Mouse (Mus musculus) adrenal gland, adult 2 months (tissue): ENCODE measurements around the gene Six2. TPM values are rescaled to one million over a fixed set of nuclear protein-coding genes. Genes with fewer than 3 reads are reported as not detected.
A peak's percentile ranks its signal among the peaks of the same experiment; 100 is the strongest.

Experiments used
- DNase-seq: peaks from one replicate; pipeline ENCODE4 v3.0.0; 2021
- long read RNA-seq: library from polyadenylated mRNA; stranded (forward); transcript quantifications from one replicate; pipeline ENCODE4 v2.0.0, GENCODE M21; 2021
- polyA plus RNA-seq: library from polyadenylated mRNA; depleted of rRNA; stranded (reverse); fragments of >200 nt; gene quantifications from 2 replicates; pipeline ENCODE4 v1.2.3, GENCODE M21; 2012; rRNA removed
- total RNA-seq, 2 experiments: library from RNA; stranded (reverse); gene quantifications; 2 replicates each; pipeline ENCODE4 v1.2.3; 2021

The Six2 gene
- total RNA-seq (not detected), polyA plus RNA-seq (0.12 and 0.18 TPM in 2 replicates)
- long read RNA-seq = 0 reads

DNA sequence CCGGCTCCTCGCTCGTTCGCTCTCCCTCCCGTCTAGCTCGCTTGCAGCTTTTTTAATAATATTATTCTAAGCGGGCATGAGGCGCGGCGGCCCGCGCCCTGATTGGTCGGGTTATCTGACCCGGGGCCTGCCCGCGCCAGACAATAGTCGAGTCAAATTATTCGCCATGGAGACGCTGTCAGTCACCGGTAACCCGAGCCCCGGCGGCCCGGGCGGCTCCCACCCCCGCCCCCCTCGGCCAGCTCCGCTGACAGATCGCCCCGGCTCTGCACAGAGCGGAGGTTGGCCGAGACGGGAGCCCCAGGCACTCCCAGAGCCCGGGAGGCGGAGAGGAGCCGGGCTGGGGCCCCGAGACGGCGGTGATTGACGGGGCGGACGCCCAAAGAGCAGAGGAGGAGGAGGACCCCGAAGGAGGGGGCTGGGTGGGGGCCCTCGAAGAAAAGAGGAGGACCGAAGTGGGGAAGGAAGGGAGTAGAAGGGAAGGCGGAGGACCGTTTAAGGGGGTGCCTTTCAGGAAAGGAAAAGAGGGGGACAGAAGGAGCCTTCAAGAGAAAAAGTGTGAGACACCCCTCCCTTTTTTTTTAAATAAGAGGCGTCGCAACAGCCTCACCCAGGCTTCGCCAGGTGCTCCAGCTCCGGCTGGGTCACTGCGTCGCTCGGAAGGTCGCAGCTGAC, at the start of gene Six2:
Gene Six2 (minus strand): TSS at position 39 of the 675 bp plus-strand sequence.
- no peak for DNase-seq

DNA sequence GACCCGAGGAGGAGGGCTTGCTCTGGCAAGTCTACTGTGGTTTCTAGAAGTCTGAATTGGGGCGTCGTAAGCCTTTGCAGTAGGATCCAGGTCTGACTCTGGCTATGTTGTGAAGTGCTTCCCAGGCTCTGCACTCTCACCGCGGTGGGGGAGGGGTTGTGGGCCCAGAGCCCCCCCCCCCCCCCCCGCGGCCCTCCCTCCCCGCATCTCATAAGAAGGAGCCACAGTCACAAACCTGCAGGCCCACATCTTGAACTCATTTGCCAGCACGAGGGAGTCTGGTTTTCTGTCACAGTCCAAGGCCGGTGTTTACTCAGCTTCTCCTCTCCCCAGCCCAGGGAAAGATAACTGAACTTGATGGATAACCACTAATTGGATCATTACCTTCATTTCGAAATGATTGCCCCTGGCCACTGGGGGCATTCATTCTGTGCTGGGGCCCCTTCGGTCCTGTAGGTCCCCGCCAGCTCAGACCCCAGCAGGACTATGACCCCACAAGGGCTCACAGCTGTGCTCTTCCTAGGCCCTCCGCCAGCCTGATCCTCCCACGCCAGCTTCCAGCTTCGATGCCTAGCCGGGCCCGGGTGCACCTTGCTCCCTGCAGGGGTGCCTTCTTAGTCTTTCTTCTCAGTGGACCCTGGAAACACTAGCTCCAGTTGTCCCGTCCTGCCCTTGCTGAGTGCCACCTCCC, 49.2 kb upstream of the Six2 start:
- DNase-seq = no peak

DNA sequence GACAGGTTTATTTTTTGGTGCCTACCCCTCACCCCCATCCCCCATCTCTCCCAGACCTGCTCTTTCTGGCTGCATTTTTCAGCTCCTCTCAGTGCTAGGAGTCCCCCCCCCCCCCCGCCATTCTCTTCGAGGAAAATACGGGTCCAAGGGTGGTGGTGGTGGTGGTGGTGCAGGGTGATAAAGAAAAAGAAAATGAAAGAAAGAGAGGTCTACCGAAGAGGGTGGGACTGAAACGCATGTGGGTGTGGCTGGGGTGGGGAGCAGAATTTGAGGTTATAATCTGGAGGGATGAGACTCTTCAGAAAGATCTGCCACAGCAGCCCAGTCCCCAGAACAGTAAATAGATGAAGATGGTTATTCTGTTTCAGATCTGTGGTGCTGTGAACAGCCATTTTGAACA, 43.3 kb upstream of the Six2 start:
- no peak for DNase-seq

DNA sequence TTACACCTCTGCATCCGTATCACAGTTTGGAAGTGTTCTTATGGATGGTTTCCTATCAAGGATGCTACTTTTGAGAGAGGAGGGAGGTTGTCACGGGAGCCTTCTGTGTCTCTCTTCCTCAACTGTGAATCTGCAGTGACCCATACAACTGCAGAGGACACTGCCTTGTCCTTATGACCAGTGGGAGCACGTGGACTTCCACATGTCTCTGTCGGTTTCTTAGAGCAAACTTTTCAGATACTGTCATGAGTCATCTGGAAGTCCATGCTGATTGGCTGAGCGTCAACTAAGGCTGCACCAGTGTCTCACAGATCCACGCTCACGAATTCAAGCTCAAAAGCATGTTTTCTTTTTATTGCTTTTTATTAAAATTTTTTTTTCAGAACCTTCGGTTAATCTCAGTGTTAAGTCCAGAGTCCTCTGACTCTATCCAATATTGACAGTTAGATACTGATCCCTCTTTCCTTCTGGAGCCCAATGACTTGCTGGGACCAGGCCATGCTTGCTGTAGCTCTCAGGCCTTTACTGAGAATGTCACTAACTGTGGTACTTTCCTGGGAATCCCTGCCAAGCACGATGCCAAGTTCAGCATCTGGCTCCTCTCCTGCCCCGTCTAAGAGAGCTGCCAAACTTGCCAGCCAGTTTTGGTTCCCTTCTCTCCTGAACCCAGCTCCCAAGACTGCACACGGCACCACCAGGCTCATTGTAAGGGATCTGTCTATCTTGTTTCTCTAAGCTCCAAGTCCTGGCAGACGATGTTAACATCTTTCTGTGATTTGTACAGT, 42.3 kb upstream of the Six2 start:
- DNase-seq = peak; percentile 10

DNA sequence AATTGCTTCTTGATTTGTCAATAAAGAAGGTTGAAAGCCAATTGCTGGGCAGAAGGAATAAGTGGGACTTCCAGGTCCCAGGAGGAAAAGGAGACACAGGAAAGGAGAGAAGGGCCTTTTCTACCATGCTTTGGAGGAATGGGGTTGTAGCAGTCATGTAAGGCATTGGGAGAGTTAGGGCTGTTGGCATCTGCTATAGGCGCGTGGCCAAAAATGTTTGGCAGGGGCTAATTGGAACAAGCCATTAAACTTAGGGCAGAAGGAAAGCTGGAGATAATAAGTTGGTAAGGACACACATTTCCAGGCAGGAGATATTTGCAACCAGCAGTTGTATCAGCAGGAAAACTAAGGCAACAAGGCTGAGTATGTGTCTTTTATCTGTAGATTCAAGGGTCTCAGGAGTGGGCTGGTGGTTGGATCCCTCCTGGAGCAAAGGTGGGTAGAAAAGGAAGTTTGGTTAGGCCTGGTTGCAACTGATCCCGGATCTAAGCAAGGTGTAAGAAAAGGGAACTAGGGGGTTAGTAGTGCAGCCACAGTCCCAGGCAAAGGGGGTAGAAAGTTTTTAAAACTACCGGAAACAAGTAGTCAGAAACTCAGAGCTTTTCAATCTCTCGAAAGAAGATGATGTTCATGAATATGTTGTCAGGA, 40.1 kb upstream of the Six2 start:
- no peak for DNase-seq

DNA sequence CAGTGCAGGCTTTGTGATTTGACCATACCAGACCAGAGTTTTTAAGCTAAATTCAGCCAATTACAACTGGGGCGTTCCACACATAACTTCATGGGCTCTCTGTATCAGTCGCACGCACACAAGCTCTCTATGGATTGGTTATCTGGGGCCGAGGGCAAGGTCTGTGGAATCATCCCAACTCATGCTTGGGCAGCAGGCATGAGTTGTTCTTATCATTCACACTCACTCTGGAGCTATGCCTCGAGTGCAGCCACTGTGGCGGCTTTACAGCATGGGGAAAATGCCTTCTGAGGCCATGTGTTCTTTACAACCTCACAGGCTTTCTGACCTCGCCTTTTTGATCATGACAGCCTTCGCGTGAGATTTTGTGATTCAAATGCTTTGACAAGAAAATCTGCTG, 37.9 kb upstream of the Six2 start:
- DNase-seq = no peak

DNA sequence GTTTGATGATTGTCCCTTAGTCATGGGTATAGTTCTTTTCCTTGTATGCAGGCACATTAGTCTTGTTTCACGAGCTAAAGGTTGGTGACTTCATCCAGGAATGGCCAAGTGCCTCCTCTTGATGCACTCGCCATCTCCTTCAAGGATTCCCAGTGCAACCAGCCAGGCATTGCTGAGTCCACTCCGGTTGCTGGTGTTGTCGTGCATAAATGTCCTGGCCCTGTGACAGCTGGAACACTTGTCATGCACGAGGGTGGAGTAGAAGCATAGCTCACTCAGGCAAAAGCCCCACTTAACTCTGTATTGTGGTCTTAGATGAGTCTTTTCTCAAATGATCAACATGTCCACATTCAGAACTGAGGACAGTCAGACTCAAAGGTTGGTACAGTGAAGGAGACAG, 35.1 kb upstream of the Six2 start:
- DNase-seq = no peak

DNA sequence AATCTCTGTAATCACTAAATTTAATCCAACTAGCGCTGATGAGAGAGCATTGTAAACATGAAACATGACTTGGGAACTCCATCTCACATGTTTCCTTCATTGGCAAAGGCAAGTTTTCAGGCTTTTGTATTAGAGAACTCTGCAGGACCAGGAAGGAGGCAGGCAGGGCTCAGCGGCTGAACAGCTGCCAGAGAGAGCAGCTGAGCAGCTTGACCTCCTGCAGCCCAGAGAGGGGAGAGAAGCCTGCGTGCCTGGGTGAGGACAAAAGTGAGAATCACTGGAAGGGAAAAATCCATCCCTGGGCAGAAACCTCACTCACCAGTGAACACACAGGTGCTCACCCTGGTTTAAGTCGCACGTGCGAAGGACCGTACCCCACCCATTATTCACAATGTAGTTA, 29.2 kb upstream of the Six2 start:
- DNase-seq = no peak

DNA sequence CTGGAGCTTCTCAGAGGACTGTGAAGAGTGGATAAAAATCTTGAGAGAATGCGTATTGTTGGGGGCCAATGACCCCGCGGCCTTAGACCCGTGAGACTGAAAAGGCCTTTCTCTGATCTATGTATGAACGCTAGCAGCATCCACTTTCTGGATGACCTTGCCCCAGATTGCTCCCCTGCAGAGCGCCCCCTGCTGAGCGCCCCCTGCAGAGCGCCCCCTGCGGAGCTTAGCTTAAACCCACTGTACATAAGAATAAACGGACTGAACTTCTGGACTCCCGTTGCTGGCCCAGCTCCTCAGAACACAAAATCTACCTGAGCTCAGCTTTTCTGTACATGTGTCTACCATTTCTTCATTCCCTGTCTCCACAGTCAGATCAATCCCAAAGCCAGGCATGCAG, 27.7 kb upstream of the Six2 start:
- DNase-seq = no peak

DNA sequence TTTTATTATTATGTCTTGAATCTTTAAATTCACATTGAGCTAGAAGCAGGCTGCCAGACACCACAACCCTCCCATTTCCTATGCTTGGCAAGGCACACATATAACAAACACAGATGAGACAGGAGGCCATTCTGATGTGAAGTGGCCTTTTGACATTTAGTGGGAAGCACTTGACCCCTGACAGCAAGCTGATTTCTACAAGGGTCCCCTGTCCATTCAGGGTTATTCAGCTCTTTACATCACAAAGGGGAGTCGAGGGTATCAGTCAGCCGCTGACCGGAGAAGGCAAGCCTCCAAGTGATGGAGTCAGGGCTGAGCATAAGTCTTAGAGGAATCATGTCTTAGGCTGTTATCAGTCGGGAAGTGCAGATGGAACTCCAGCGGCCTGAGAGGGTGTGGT, 26.3 kb upstream of the Six2 start:
- no peak for DNase-seq

DNA sequence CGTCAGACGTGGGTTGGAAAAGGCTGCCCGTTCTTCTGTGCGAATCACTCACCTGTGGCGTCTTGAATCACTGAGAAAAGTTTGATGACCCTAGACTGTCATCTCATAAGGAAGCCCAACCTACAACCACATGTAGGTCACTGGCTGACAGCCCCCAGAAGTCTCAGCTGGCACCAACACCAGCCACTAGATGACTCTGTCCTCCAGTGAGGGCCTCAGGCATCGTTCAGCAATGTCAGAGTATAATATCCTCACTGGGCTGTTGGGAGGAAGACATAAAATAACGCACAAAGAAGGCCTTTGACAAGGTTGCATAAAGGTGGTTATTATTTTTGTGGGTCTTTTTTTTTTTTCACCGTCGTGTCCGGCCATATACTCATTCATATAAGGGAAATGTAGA, 24.8 kb upstream of the Six2 start:
- DNase-seq = no peak

DNA sequence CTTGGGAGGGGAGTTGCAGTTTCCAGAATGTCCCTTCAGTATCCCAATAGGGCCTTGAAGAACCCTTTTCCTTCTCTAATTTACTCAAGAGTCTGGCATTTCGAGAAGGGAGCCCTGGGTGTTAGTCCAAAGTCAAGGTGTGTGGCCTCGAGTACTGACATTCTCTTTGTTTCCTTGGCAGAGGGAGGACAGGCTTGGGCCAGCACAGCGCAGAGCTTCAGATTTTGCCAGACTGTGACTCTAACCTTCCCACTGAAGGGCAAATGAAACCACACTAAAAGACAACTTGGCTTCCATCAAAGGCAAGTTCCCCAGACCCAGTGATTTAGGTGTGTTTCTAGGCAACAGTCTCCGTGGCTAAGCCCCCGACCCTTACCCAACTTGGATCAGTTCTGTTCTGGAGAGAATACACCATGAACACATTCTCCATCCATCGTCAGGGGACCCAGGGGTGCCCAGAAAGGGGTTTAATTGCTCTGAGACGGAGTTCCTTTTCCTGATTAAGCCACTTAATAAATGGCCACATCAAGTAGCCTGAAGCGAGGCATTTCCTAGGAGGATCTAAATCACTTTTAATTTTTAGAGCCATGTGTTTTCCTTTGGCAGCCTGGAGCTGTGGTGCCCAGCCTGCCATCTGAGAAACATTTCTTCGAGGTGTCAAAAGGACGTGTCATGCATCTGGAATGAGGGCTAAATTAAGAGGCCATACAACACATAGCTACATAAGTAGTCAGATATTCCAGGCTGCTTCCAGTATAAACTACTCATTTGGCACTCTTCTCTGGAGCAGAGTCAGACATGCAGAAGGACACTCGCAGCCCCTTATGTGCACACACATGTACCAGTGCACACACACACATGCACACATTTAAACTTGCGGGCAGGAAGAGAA, 16.5 kb upstream of the Six2 start:
- DNase-seq = no peak

DNA sequence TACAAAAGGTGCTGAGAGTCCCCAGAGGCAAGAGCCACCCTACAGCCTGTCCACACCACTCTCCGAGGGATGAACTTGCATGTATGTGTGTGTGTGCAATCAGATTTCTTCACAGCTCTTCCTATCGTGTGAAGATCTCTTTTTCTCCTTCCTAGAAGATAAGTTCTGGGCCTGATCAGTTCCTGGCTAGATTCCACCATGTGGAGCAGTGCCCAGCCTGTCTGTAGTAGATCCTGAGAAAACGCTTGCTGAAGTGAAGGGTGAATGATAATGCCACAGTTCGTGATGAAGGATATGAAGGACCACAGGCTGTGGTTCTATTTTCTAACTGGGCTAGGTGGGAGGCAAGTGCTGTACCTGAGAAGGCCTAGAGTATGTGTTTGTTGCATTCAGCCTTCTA, 12.0 kb upstream of the Six2 start:
- DNase-seq = no peak

DNA sequence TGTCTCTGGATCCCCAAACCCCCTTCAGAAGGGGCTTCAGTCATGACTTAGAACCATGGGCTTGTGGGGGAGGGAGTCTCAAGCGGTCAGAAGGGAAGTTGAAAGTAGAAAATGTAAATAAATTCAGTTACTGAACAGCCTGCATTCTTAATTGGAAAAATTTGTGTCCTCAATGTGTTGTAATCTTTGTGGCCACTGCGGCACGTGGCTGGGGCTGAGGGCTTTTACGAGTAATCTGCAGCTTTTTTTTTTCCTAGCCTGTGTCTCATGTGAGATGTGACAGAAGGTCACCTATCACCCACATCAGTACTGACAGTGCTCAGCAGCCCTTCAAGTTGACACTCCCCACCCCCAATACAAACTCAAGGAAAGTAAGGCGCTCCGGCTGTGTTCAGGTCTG, 10.6 kb upstream of the Six2 start:
- DNase-seq = no peak

DNA sequence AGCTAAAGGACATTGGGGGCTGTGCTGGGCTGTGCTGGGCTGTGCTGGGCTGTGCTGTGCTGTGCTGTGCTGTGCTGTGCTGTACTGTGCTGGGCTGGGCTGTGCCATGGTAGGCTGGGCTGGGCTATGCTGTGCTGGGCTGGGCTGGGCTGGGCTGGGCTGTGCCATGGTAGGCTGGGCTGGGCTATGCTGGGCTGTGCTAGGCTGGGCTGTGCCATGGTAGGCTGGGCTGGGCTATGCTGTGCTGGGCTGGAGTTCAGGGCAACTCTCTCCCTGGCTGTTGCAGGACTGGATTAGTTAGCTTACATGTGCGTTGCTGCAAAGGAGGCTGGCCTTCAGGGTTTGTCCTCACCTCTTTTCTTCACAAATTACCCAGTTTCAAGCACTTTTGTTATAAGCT, 9.9 kb upstream of the Six2 start:
- DNase-seq = no peak

DNA sequence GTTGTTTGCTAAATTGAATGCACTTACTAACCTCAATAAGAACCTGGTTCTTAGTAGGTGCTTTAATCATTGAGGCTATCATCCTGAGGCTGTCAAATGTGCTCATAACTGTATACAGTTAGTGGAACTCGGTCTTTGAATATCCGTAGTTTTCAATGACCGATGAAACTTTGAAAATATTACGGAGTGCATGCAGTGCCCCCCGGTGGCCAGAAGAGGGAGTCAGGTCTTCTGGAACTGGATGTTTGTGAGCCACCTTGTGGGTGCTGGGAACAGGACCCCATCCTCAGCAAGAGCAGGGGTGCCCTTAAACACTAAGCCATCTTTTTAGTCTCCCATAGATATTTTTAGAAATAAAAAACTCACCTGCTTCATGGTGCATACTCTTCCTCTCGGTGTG, 6.4 kb upstream of the Six2 start:
- no peak for DNase-seq

DNA sequence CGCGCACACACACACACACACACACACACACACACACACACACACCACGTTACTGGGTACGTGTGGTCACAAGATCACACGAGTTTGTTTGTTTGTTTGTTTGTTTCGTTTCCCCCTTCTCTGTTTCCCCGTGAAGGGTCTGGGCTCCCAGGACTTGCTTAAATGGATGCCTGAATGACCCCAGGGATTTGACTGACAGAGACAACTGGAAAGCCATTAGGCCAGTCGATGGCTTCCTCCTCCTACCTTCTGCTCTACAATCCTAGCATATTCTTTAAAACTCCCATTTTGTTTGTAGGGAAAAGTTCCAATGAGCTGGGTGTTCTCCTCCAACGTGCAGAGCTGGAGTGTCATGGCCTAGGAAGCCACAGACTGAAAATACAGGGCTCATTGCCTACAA, 5.0 kb upstream of the Six2 start:
- DNase-seq = no peak

DNA sequence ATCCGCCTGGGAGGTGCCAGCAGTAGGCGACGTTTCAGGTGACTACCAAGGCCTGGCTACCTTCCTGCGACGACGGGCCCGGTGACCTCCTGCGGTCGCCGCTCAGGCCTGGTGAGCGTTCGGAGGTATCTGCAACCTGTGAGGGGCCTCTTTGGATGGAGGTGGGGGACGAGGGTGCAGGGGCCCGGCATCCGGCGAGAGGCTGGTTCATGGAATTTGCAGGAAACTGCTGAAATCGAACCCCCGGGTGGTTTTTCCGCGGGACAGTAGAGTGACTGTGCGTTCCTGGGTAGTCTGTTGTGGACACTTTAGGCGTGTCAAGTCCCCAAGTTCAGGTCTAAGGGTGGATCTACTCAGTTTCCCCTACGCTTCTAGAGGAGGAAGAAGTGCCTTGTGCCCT, 4.5 kb upstream of the Six2 start:
- DNase-seq = no peak

DNA sequence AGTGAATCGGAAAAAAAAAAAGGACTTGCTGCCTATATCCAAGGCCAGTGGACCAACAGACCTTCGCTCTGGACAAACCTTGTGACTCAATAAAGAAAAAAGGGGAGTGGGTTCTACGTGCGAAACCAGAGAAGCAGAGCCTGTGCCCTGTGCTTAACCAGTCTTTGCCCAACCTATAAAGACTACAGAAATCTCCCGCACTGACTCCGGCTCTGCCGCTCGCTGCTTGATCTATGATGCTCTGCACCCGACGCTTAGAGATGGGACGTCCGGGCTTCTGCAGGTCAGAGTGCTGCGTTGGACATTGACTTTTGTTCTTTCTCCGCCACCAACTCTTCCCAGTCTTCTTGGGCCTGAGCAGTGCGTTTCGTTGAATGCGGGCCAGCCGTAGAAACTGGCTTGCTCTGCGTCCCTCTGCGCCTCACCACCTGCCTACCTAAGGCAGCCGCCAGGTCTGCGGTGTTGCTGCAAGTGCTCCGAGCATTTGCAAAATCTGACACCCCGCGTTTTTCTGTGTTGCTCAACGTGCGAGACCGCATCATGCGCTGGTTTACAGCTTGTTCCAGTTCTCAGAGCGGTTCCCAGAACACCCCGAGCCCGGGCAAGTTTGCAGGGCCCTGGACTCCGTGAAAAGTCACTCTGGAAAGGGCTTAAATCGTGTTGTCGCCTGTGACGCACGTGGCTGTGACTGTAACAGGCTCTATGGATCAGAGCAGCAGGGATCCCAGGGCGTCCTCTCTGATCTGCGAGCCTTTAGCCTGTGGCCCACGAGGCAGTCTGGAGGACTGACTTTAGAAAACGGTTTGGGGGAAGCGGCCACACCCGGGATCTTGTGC, 3.8 kb upstream of the Six2 start:
- no peak for DNase-seq

DNA sequence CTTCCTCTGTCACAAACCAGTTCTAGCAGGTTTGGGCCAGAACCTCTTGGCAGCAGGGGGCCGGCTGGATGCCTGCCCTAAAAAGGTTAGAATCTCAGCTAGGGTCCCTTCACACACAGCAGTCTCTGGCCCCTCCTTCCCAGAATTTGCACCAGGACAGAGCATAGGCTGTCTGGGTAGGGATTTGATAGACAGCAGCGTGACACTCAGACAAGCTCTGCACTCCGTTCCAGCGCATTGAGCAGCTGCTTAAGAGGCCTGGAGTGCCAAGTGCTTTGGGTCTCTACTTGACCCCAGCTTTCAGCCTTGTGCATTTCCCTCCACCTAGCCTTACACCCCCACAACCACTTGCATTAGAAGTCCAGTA, 2.9 kb upstream of the Six2 start:
- DNase-seq = no peak
